Mouse (Mus musculus): ENCODE measurements around the gene 4933424G06Rik. TPM values are rescaled to one million over a fixed set of nuclear protein-coding genes. Genes with fewer than 3 reads are reported as not detected.

The 4933424G06Rik gene
- polyA plus RNA-seq, 1 experiment from 2014 or later: not detected

- Histone ChIP-seq H3K27me3 (replicated peaks; ENCODE audit: control insufficient read depth, insufficient read depth, low read length) (no peaks in the 10 kb centered on the region), H3K4me1 (ENCODE audit: control insufficient read depth, insufficient read depth, low read length) (no peaks in the 10 kb centered on the region), H3K4me2 (ENCODE audit: low read length) (no peak overlapping the region), H3K9me3 (replicated peaks; ENCODE audit: control insufficient read depth, low read length) (no peaks in the 10 kb centered on the region), H3K27ac (ENCODE audit: low read depth, low read length) (no peak overlapping the region), H3K4me3 (ENCODE audit: low read depth, low read length) (no peak overlapping the region), H3K9ac (ENCODE audit: low read length) (no peak overlapping the region), H3K36me3 (ENCODE audit: control insufficient read depth, insufficient read depth, low read length) (peaks cover 89% of the 10 kb centered on the region)
- 89% methylated on average over 3 of the region's 3 CpGs for WGBS
- DNase-seq (ENCODE audit: low spot score) (no peak), ATAC-seq (no peak)
These were observed 90.5 kb downstream of the 4933424G06Rik start for GRCm38 (mm10) chr1:36800379-36801011.

GRCm38 (mm10) chr1:36804259-36804658 lies 94.3 kb downstream of the 4933424G06Rik start:
- Histone ChIP-seq H3K4me2 (ENCODE audit: low read length) (no peak overlapping the region), H3K4me1 (ENCODE audit: control insufficient read depth, insufficient read depth, low read length) (no peaks in the 10 kb centered on the region), H3K27ac (ENCODE audit: low read depth, low read length) (no peak overlapping the region), H3K36me3 (ENCODE audit: control insufficient read depth, insufficient read depth, low read length) (peaks cover 88% of the 10 kb centered on the region), H3K9me3 (replicated peaks; ENCODE audit: control insufficient read depth, low read length) (no peaks in the 10 kb centered on the region), H3K27me3 (replicated peaks; ENCODE audit: control insufficient read depth, insufficient read depth, low read length) (no peaks in the 10 kb centered on the region), H3K9ac (ENCODE audit: low read length) (no peak overlapping the region), H3K4me3 (ENCODE audit: low read depth, low read length) (no peak overlapping the region)
- WGBS: 88% methylated on average over 9 of the region's 9 CpGs
- ATAC-seq (no peak), DNase-seq (ENCODE audit: low spot score) (no peak)

GRCm38 (mm10) chr1:36804833-36805232 lies 94.9 kb downstream of the 4933424G06Rik start:
- H3K4me2 ChIP-seq (ENCODE audit: low read length): no peak overlapping the region
- H3K27me3 ChIP-seq (replicated peaks; ENCODE audit: control insufficient read depth, insufficient read depth, low read length): no peaks in the 10 kb centered on the region
- H3K27ac ChIP-seq (ENCODE audit: low read depth, low read length): no peak overlapping the region
- no peak overlapping the region for H3K4me3 ChIP-seq (ENCODE audit: low read depth, low read length)
- 92% methylated on average over 4 of the region's 4 CpGs for WGBS
- DNase-seq (ENCODE audit: low spot score) (no peak), ATAC-seq (no peak)
- no peaks in the 10 kb centered on the region for H3K9me3 ChIP-seq (replicated peaks; ENCODE audit: control insufficient read depth, low read length)
- H3K4me1 ChIP-seq (ENCODE audit: control insufficient read depth, insufficient read depth, low read length): no peaks in the 10 kb centered on the region
- peaks cover 87% of the 10 kb centered on the region for H3K36me3 ChIP-seq (ENCODE audit: control insufficient read depth, insufficient read depth, low read length)
- H3K9ac ChIP-seq (ENCODE audit: low read length): no peak overlapping the region

- DNase-seq (ENCODE audit: low spot score) (no peak), ATAC-seq (no peak)
- Histone ChIP-seq H3K36me3 (ENCODE audit: control insufficient read depth, insufficient read depth, low read length) (peaks cover 89% of the 10 kb centered on the region), H3K27me3 (replicated peaks; ENCODE audit: control insufficient read depth, insufficient read depth, low read length) (no peaks in the 10 kb centered on the region), H3K4me2 (ENCODE audit: low read length) (no peak overlapping the region), H3K9me3 (replicated peaks; ENCODE audit: control insufficient read depth, low read length) (no peaks in the 10 kb centered on the region), H3K27ac (ENCODE audit: low read depth, low read length) (no peak overlapping the region), H3K9ac (ENCODE audit: low read length) (no peak overlapping the region), H3K4me3 (ENCODE audit: low read depth, low read length) (no peak overlapping the region), H3K4me1 (ENCODE audit: control insufficient read depth, insufficient read depth, low read length) (no peaks in the 10 kb centered on the region)
- WGBS: 96% methylated on average over 7 of the region's 7 CpGs
These were observed 96.4 kb downstream of the 4933424G06Rik start for GRCm38 (mm10) chr1:36806181-36806905.

GRCm38 (mm10) chr1:36807086-36807485 lies 97.1 kb downstream of the 4933424G06Rik start:
- peaks cover 89% of the 10 kb centered on the region for H3K36me3 ChIP-seq (ENCODE audit: control insufficient read depth, insufficient read depth, low read length)
- H3K4me2 ChIP-seq (ENCODE audit: low read length): no peak overlapping the region
- H3K27ac ChIP-seq (ENCODE audit: low read depth, low read length): no peak overlapping the region
- no peak overlapping the region for H3K4me3 ChIP-seq (ENCODE audit: low read depth, low read length)
- no peaks in the 10 kb centered on the region for H3K9me3 ChIP-seq (replicated peaks; ENCODE audit: control insufficient read depth, low read length)
- H3K27me3 ChIP-seq (replicated peaks; ENCODE audit: control insufficient read depth, insufficient read depth, low read length): no peaks in the 10 kb centered on the region
- 96% methylated on average over 1 of the region's 1 CpGs for WGBS
- H3K9ac ChIP-seq (ENCODE audit: low read length): no peak overlapping the region
- ATAC-seq (no peak), DNase-seq (ENCODE audit: low spot score) (no peak)
- no peaks in the 10 kb centered on the region for H3K4me1 ChIP-seq (ENCODE audit: control insufficient read depth, insufficient read depth, low read length)

Small RNA genes lying within 50 kb of the gene (microRNA-seq; reads per million reads assigned to microRNA genes)
- gene Gm24133: not detected

Other genes starting within 250 kb of the 4933424G06Rik start
- gene Cnnm4, start 238.5 kb upstream of the 4933424G06Rik start, polyA plus RNA-seq (2014; fragmentation: Nextera tagmentation; extraction: Ambion mirVana): 7.8 and 9.0 TPM in 2 replicates
- gene Cnnm3, start 198.3 kb upstream of the 4933424G06Rik start, polyA plus RNA-seq (2014; fragmentation: Nextera tagmentation; extraction: Ambion mirVana): 5.2 and 5.9 TPM in 2 replicates
- 3.8 and 5.2 TPM in 2 replicates for gene Ankrd23, start 173.3 kb upstream of the 4933424G06Rik start, polyA plus RNA-seq (2014; fragmentation: Nextera tagmentation; extraction: Ambion mirVana)
- gene Gm42417, start 170.7 kb upstream of the 4933424G06Rik start, polyA plus RNA-seq (2014; fragmentation: Nextera tagmentation; extraction: Ambion mirVana): 0.22 TPM in 1 of 2 replicates, not detected in the other
- gene Ankrd39, start 162.7 kb upstream of the 4933424G06Rik start, polyA plus RNA-seq (2014; fragmentation: Nextera tagmentation; extraction: Ambion mirVana): 15.4 and 15.7 TPM in 2 replicates
- gene Sema4c, start 151.8 kb upstream of the 4933424G06Rik start, polyA plus RNA-seq (2014; fragmentation: Nextera tagmentation; extraction: Ambion mirVana): 5.9 and 6.9 TPM in 2 replicates
- 0.26 TPM in 1 of 2 replicates, not detected in the other for gene Fam178b, start 27.0 kb upstream of the 4933424G06Rik start, polyA plus RNA-seq (2014; fragmentation: Nextera tagmentation; extraction: Ambion mirVana)
- 606 and 697 TPM in 2 replicates for gene Cox5b, start 18.7 kb upstream of the 4933424G06Rik start, polyA plus RNA-seq (2014; fragmentation: Nextera tagmentation; extraction: Ambion mirVana)
- 73.7 and 86.8 TPM in 2 replicates for gene Actr1b, start 4.3 kb downstream of the 4933424G06Rik start, polyA plus RNA-seq (2014; fragmentation: Nextera tagmentation; extraction: Ambion mirVana)
- 0.99 and 1.5 TPM in 2 replicates for gene Zap70, start 51.6 kb downstream of the 4933424G06Rik start, polyA plus RNA-seq (2014; fragmentation: Nextera tagmentation; extraction: Ambion mirVana)
- gene Tmem131, start 233.5 kb downstream of the 4933424G06Rik start, polyA plus RNA-seq (2014; fragmentation: Nextera tagmentation; extraction: Ambion mirVana): 12.2 and 14.2 TPM in 2 replicates

Data from forebrain, embryonic 14.5 days (tissue).